Mouse (Mus musculus) liver, adult 2 months (tissue): ENCODE results near the gene Rasd2. TPM values are rescaled to one million over a fixed set of nuclear protein-coding genes. Genes with fewer than 3 reads are reported as not detected.

Source experiments
- DNase-seq: peaks from one replicate; pipeline ENCODE4 v3.0.0-alpha.2; 2011; ENCODE audit warnings: low read depth, low spot score; ENCODE audit errors: extremely low read depth
- H3K27ac ChIP-seq: fragments of 200-500 bp; replicated peaks from 2 replicates; pipeline ENCODE4 v1.5.1; 2012; ENCODE audit warnings: low read depth, mild to moderate bottlenecking, control low read depth, inconsistent platforms, low read length; ENCODE audit not compliant: insufficient read depth
- H3K27me3 ChIP-seq: fragments of 200-500 bp; 2 replicates; pipeline ENCODE4 v1.6.1; 2012; ENCODE audit warnings: mild to moderate bottlenecking, moderate library complexity, low read length, inconsistent platforms; ENCODE audit not compliant: control insufficient read depth, insufficient read depth
- H3K36me3 ChIP-seq: fragments of 200-500 bp; 2 replicates; pipeline ENCODE4 v1.6.1; 2012; ENCODE audit warnings: low read length, inconsistent platforms; ENCODE audit not compliant: control insufficient read depth, insufficient read depth
- H3K4me1 ChIP-seq: fragments of 200-500 bp; 2 replicates; pipeline ENCODE4 v1.6.1; 2011; ENCODE audit warnings: low read length; ENCODE audit not compliant: control insufficient read depth, insufficient read depth
- H3K4me3 ChIP-seq: fragments of 200-500 bp; 2 replicates; pipeline ENCODE4 v1.5.1; 2011; ENCODE audit warnings: low read depth, mild to moderate bottlenecking, control low read depth, low read length, moderate library complexity; ENCODE audit not compliant: insufficient read depth
- H3K79me2 ChIP-seq: fragments of 200-500 bp; 2 replicates; pipeline ENCODE4 v1.6.1; 2012; ENCODE audit warnings: inconsistent platforms, mild to moderate bottlenecking, low read length, moderate library complexity; ENCODE audit not compliant: control insufficient read depth, insufficient read depth
- H3K9ac ChIP-seq: fragments of 200-500 bp; 2 replicates; pipeline ENCODE4 v1.6.1; 2012; ENCODE audit warnings: low read depth, mild to moderate bottlenecking, control low read depth, inconsistent platforms, low read length
- CTCF ChIP-seq: fragments of 200-500 bp; IDR thresholded peaks from 2 replicates; pipeline ENCODE4 v1.5.1; 2011; ENCODE audit warnings: low read depth, low read length, control low read depth
- POLR2A ChIP-seq: fragments of 200-500 bp; IDR thresholded peaks from 2 replicates; pipeline ENCODE4 v1.6.1; 2011; ENCODE audit warnings: low read length, control low read depth; ENCODE audit not compliant: insufficient read depth; ENCODE audit errors: extremely low read depth
- WGBS: fragments of 180-500 bp; shearing (Covaris S2); methylation state at CpG from one replicate; pipeline ENCODE4 v1.1.7; 2018; 5-methylcytosine and 5-hydroxymethylcytosine counted together
- polyA plus RNA-seq: library from polyadenylated mRNA; depleted of rRNA; stranded (reverse); fragments of >200 nt; gene quantifications from 2 replicates; pipeline ENCODE4 v1.2.3, GENCODE M21; 2012
- total RNA-seq: library from RNA; depleted of rRNA; stranded (reverse); fragments of >200 nt; gene quantifications from 2 replicates; pipeline ENCODE4 v1.2.3, GENCODE M21; 2014

The Rasd2 gene
- total and polyA plus RNA-seq, 2 experiments = 0.09 to 0.13 TPM

DNA sequence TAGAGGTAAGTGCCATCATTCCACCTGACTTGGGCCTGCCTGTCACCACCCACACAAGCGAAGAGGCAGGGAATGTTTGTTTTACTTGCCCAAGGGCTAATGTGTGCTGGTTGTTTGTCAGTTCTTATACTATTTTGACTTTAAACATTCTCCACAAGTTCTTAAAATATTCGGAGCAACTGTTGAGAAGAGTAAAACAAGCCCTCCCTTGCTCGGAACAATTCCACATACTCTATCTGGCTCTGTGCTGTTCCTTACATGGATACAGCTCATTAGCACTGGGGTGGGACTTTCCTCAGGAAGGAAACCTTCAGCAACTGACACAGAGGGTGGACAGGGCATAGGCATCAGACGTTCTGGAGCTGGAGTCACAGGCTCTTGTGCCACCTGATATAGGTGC, 15.9 kb upstream of the Rasd2 start:
- Histone ChIP-seq H3K36me3 (no peaks in the 10 kb centered on the region), H3K27me3 (no peaks in the 10 kb centered on the region), H3K4me1 (no peaks in the 10 kb centered on the region; the same call in none of the 2 replicates), H3K27ac (no peak overlapping the region), H3K79me2 (no peaks in the 10 kb centered on the region), H3K9ac (no peak overlapping the region), H3K4me3 (no peak overlapping the region)
- TF ChIP-seq CTCF = no peak
- TF ChIP-seq POLR2A = no peak
- DNase-seq = no peak
- WGBS = 40% methylated on average over 4 of the region's 4 CpGs

DNA sequence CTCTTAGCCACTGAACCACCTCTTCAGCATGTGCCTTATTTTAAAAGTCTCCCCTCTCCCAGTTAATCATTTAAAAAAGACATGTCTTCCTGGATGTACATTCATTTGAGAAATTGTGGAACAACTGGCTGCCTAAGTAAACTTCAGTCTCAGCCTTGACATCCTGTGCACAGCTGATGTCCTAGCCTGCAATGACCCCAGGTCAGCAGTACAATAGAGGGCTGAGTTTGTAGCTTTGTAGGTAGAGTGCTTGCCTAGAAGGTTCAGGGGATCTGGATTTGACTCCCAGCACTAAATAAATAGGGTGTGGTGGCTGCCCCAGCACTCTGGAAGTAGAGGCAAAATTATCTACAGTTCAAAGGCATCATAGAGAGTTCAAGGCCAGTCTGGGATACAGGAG, 15.4 kb upstream of the Rasd2 start:
- H3K79me2 ChIP-seq = no peaks in the 10 kb centered on the region
- no peak overlapping the region for H3K9ac ChIP-seq
- DNase-seq = no peak
- H3K4me1 ChIP-seq = no peaks in the 10 kb centered on the region; the same call in none of the 2 replicates
- no peak overlapping the region for H3K4me3 ChIP-seq
- no peaks in the 10 kb centered on the region for H3K27me3 ChIP-seq
- no peak overlapping the region for H3K27ac ChIP-seq
- no peaks in the 10 kb centered on the region for H3K36me3 ChIP-seq
- TF ChIP-seq CTCF (no peak), POLR2A (no peak)

- no peaks in the 10 kb centered on the region; the same call in none of the 2 replicates for H3K4me1 ChIP-seq
- no peak overlapping the region for H3K4me3 ChIP-seq
- H3K36me3 ChIP-seq = no peaks in the 10 kb centered on the region
- DNase-seq = no peak
- TF ChIP-seq CTCF = no peak
- no peak for TF ChIP-seq POLR2A
- WGBS = 85% methylated on average over 5 of the region's 5 CpGs
- no peaks in the 10 kb centered on the region for H3K79me2 ChIP-seq
- no peak overlapping the region for H3K9ac ChIP-seq
- no peak overlapping the region for H3K27ac ChIP-seq
- no peaks in the 10 kb centered on the region for H3K27me3 ChIP-seq
These were observed 14.6 kb upstream of the Rasd2 start for GRCm38 (mm10) chr8:75198988-75199765.

GRCm38 (mm10) chr8:75199914-75200313, 13.8 kb upstream of the Rasd2 start:
- no peaks in the 10 kb centered on the region for H3K27me3 ChIP-seq
- no peaks in the 10 kb centered on the region for H3K36me3 ChIP-seq
- no peak overlapping the region for H3K4me3 ChIP-seq
- 71% methylated on average over 1 of the region's 1 CpGs for WGBS
- no peak for TF ChIP-seq POLR2A
- no peak for TF ChIP-seq CTCF
- no peaks in the 10 kb centered on the region; the same call in none of the 2 replicates for H3K4me1 ChIP-seq
- no peak for DNase-seq
- H3K27ac ChIP-seq = no peak overlapping the region
- H3K79me2 ChIP-seq = no peaks in the 10 kb centered on the region
- H3K9ac ChIP-seq = no peak overlapping the region

DNA sequence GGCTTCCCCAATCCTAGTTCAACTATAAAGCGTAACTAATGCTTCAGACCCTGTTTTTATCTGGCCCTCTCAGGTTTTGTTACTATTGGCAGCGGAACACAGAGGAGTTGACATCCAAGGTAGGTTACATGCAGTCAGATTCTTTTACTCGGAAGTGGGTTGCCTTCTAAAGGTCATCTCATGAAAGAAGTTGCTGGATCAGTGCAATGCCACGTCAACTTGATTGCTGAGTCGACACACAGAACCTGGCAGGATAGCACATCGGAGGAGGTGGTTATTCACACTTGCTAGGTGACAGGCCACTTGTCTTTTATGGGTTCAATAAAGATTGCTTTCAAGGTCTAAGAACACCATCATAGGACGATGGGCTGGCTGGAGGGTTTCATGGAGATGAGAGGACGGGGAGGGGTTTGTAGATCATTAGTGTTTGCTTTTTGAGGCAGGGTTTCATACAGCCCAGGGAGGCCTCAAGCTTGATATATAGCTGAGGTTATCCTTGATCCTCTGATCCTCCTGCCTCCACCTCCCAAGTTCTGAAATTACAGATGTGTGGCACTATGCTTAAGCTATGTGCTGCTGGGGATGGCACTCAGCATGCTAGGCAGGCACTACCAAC, 11.6 kb upstream of the Rasd2 start:
- no peak for TF ChIP-seq CTCF
- no peak for TF ChIP-seq POLR2A
- Histone ChIP-seq H3K27me3 (no peaks in the 10 kb centered on the region), H3K4me3 (no peak overlapping the region), H3K79me2 (no peaks in the 10 kb centered on the region), H3K36me3 (no peaks in the 10 kb centered on the region), H3K4me1 (no peaks in the 10 kb centered on the region; the same call in none of the 2 replicates), H3K27ac (no peak overlapping the region), H3K9ac (no peak overlapping the region)
- no peak for DNase-seq
- WGBS = 51% methylated on average over 8 of the region's 8 CpGs

- peak; percentile 19 for DNase-seq
- Histone ChIP-seq H3K36me3 (no peaks in the 10 kb centered on the region), H3K9ac (no peak overlapping the region), H3K4me1 (no peaks in the 10 kb centered on the region; the same call in none of the 2 replicates), H3K4me3 (no peak overlapping the region), H3K27me3 (no peaks in the 10 kb centered on the region), H3K27ac (no peak overlapping the region), H3K79me2 (no peaks in the 10 kb centered on the region)
- no peak for TF ChIP-seq CTCF
- TF ChIP-seq POLR2A = no peak
- 31% methylated on average over 3 of the region's 3 CpGs for WGBS
These were observed 10.8 kb upstream of the Rasd2 start for GRCm38 (mm10) chr8:75202913-75203312.
